Mouse (Mus musculus): ENCODE measurements around the gene Amhr2. TPM values are rescaled to one million over a fixed set of nuclear protein-coding genes. Genes with fewer than 3 reads are reported as not detected.

Gene Amhr2
- polyA plus RNA-seq, 1 experiment from 2014 or later: 0.60 TPM

DNA sequence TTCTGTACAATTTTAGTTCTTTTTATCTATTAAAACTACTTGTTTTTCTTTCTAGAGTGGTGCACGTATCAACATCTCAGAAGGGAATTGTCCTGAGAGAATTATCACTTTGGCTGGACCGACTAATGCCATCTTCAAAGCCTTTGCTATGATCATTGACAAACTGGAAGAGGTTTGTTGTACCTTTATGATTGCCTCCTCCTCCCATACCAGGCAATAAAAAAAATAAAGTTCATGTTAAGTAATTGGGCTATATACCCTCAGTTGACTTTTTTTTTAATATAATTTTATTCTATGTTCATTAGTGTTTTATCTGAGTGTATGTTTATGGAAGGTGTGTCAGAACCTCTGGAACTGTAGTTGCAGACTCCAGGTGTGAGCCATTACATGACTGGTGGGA lies 29.4 kb downstream of the Amhr2 start:
- Histone ChIP-seq H3K9me3 (ENCODE audit: low read length) (no peaks in the 10 kb centered on the region), H3K36me3 (replicated peaks; ENCODE audit: insufficient read depth, low read length) (peaks cover 52% of the 10 kb centered on the region), H3K9ac (replicated peaks) (no peak overlapping the region), H3K4me3 (ENCODE audit: low read depth, low read length) (no peak overlapping the region), H3K4me1 (ENCODE audit: insufficient read depth) (peaks cover 10% of the 10 kb centered on the region; the same call in 1 of the 2 replicates), H3K4me2 (ENCODE audit: low read depth, low read length) (no peak overlapping the region), H3K27me3 (ENCODE audit: insufficient read depth, low read length) (no peaks in the 10 kb centered on the region), H3K27ac (ENCODE audit: low read depth) (no peak overlapping the region)
- ATAC-seq (no peak), DNase-seq (no peak)
- no peak for TF ChIP-seq EP300 (IDR thresholded peaks at IDR 0.05; ENCODE audit: low read depth)
- TF ChIP-seq CTCF (IDR thresholded peaks at IDR 0.05; ENCODE audit: low read depth): no peak
- WGBS (ENCODE audit: insufficient replicate concordance): 82% methylated on average over 2 of the region's 2 CpGs

DNA sequence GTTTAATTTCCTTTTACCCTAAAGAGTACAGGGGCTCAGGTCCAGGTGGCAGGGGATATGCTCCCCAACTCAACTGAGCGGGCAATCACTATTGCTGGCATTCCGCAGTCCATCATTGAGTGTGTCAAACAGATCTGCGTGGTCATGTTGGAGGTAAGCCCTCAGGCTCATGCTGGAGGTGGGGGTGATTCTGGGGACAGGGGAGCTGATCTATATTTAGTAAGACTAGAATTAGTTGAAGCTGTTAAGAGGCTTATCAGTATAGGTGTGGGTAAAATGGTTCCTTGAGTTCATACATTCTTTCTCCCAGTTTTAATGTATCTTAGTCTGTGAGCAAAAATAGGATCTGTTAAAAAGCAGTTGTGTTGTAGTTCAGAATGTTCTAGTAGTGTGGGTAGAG lies 38.0 kb downstream of the Amhr2 start:
- ATAC-seq (no peak), DNase-seq (no peak)
- no peak overlapping the region for H3K27ac ChIP-seq (ENCODE audit: low read depth)
- H3K36me3 ChIP-seq (replicated peaks; ENCODE audit: insufficient read depth, low read length): peaks cover 85% of the 10 kb centered on the region
- H3K9me3 ChIP-seq (ENCODE audit: low read length): no peaks in the 10 kb centered on the region
- H3K27me3 ChIP-seq (ENCODE audit: insufficient read depth, low read length): no peaks in the 10 kb centered on the region
- H3K9ac ChIP-seq (replicated peaks): no peak overlapping the region
- no peak for TF ChIP-seq CTCF (IDR thresholded peaks at IDR 0.05; ENCODE audit: low read depth)
- no peak for TF ChIP-seq EP300 (IDR thresholded peaks at IDR 0.05; ENCODE audit: low read depth)
- H3K4me3 ChIP-seq (ENCODE audit: low read depth, low read length): no peak overlapping the region
- H3K4me2 ChIP-seq (ENCODE audit: low read depth, low read length): no peak overlapping the region
- 93% methylated on average over 3 of the region's 3 CpGs for WGBS (ENCODE audit: insufficient replicate concordance)
- H3K4me1 ChIP-seq (ENCODE audit: insufficient read depth): no peaks in the 10 kb centered on the region

DNA sequence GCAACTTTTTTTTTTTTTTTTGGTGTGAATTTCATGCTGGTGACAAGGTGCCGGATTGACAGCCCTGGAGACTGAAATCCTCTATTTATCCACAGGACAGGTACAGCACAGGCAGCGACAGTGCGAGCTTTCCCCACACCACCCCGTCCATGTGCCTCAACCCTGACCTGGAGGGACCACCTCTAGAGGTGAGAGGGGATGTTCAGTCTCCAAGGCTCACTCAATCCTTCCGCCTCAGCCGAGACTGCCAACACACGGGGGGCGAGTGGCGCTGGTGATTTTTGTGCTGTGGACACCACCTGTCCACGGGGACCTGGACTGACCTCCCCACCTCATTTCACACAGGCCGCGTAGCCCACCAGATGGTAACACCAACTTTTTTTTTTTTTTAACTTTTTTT lies 40.7 kb downstream of the Amhr2 start:
- WGBS (ENCODE audit: insufficient replicate concordance): 93% methylated on average over 12 of the region's 12 CpGs
- ATAC-seq: no peak
- H3K27ac ChIP-seq (ENCODE audit: low read depth): no peak overlapping the region
- no peak overlapping the region for H3K4me3 ChIP-seq (ENCODE audit: low read depth, low read length)
- H3K27me3 ChIP-seq (ENCODE audit: insufficient read depth, low read length): no peaks in the 10 kb centered on the region
- peaks cover 92% of the 10 kb centered on the region for H3K36me3 ChIP-seq (replicated peaks; ENCODE audit: insufficient read depth, low read length)
- H3K9me3 ChIP-seq (ENCODE audit: low read length): no peaks in the 10 kb centered on the region
- no peak for TF ChIP-seq CTCF (IDR thresholded peaks at IDR 0.05; ENCODE audit: low read depth)
- H3K9ac ChIP-seq (replicated peaks): no peak overlapping the region
- DNase-seq: no peak
- no peak overlapping the region for H3K4me2 ChIP-seq (ENCODE audit: low read depth, low read length)
- H3K4me1 ChIP-seq (ENCODE audit: insufficient read depth): no peaks in the 10 kb centered on the region

DNA sequence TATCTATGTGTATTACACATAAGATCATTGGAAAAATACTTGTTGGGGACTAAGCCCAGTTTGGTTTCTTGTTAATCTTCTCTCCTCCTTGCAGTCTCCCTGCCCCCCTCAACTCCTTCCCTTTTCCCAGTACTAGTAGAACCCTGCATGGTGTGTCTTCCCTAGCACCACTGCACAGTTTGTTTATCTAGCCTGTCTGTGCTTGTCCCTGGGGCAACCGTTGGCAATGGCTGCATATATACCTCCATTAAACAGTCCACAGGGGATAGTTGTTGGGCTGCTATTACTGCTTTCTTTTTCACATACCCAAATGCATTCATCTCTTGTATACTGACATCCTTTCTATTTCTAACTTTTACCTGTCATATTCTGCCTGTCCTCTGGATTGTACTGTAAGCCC lies 42.5 kb downstream of the Amhr2 start:
- Histone ChIP-seq H3K27me3 (ENCODE audit: insufficient read depth, low read length) (no peaks in the 10 kb centered on the region), H3K4me1 (ENCODE audit: insufficient read depth) (no peaks in the 10 kb centered on the region), H3K36me3 (replicated peaks; ENCODE audit: insufficient read depth, low read length) (peaks cover 91% of the 10 kb centered on the region), H3K9me3 (ENCODE audit: low read length) (no peaks in the 10 kb centered on the region), H3K4me3 (ENCODE audit: low read depth, low read length) (no peak overlapping the region), H3K27ac (ENCODE audit: low read depth) (no peak overlapping the region), H3K4me2 (ENCODE audit: low read depth, low read length) (no peak overlapping the region), H3K9ac (replicated peaks) (no peak overlapping the region)
- TF ChIP-seq CTCF (IDR thresholded peaks at IDR 0.05; ENCODE audit: low read depth) (no peak), EP300 (IDR thresholded peaks at IDR 0.05; ENCODE audit: low read depth) (no peak)
- ATAC-seq: no peak
- no peak for DNase-seq
- 67% methylated on average over 1 of the region's 1 CpGs for WGBS (ENCODE audit: insufficient replicate concordance)

DNA sequence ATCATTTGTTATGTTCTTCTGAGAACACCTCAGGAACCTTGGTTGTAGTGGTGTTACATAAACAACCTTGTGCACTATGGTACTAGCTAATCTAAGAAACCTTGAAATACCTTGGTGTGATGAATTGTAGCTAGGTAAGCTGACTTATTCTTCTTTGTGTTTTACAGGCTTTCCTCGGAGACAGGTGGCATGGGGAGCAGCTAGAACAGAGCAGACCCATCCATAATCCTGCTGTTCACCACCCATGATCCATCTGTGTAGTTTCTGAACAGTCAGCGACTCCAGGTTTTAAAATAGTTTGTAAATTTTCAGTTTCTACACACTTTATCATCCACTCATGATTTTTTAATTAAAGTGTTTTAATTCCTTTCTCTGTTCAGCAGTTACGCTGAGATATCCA lies 53.2 kb downstream of the Amhr2 start:
- no peak overlapping the region for H3K4me3 ChIP-seq (ENCODE audit: low read depth, low read length)
- TF ChIP-seq EP300 (IDR thresholded peaks at IDR 0.05; ENCODE audit: low read depth): no peak
- TF ChIP-seq CTCF (IDR thresholded peaks at IDR 0.05; ENCODE audit: low read depth): no peak
- H3K9me3 ChIP-seq (ENCODE audit: low read length): no peaks in the 10 kb centered on the region
- no peak overlapping the region for H3K9ac ChIP-seq (replicated peaks)
- peaks cover 88% of the 10 kb centered on the region for H3K36me3 ChIP-seq (replicated peaks; ENCODE audit: insufficient read depth, low read length)
- no peak overlapping the region for H3K27ac ChIP-seq (ENCODE audit: low read depth)
- DNase-seq (no peak), ATAC-seq (no peak)
- no peaks in the 10 kb centered on the region for H3K27me3 ChIP-seq (ENCODE audit: insufficient read depth, low read length)
- no peaks in the 10 kb centered on the region for H3K4me1 ChIP-seq (ENCODE audit: insufficient read depth)
- no peak overlapping the region for H3K4me2 ChIP-seq (ENCODE audit: low read depth, low read length)
- WGBS (ENCODE audit: insufficient replicate concordance): 88% methylated on average over 3 of the region's 3 CpGs

DNA sequence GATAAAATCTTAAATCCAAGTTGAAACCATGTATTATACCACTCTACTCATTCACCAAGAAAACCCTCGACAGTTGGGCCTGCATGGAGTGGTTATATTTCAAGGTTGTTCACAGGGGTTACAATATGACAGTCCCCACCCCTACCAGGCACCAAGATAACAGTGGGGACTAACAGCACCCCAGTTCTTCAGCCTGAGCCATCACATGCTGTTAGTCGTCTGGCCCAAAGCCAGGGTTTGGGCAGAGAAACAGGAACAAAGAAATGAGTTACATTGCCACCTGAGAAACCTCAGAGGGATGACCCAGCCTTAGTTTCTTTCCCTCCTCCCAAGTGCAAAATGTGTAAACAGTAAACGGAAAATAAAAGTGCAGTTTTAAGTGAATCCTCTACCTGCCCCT lies 54.2 kb downstream of the Amhr2 start:
- ATAC-seq: no peak
- no peak overlapping the region for H3K4me2 ChIP-seq (ENCODE audit: low read depth, low read length)
- H3K9me3 ChIP-seq (ENCODE audit: low read length): no peaks in the 10 kb centered on the region
- DNase-seq: no peak
- H3K4me1 ChIP-seq (ENCODE audit: insufficient read depth): no peaks in the 10 kb centered on the region
- 70% methylated on average over 3 of the region's 3 CpGs for WGBS (ENCODE audit: insufficient replicate concordance)
- no peak overlapping the region for H3K27ac ChIP-seq (ENCODE audit: low read depth)
- H3K9ac ChIP-seq (replicated peaks): no peak overlapping the region
- no peaks in the 10 kb centered on the region for H3K27me3 ChIP-seq (ENCODE audit: insufficient read depth, low read length)
- TF ChIP-seq CTCF (IDR thresholded peaks at IDR 0.05; ENCODE audit: low read depth) (no peak), EP300 (IDR thresholded peaks at IDR 0.05; ENCODE audit: low read depth) (no peak)
- no peak overlapping the region for H3K4me3 ChIP-seq (ENCODE audit: low read depth, low read length)
- peaks cover 88% of the 10 kb centered on the region for H3K36me3 ChIP-seq (replicated peaks; ENCODE audit: insufficient read depth, low read length)

DNA sequence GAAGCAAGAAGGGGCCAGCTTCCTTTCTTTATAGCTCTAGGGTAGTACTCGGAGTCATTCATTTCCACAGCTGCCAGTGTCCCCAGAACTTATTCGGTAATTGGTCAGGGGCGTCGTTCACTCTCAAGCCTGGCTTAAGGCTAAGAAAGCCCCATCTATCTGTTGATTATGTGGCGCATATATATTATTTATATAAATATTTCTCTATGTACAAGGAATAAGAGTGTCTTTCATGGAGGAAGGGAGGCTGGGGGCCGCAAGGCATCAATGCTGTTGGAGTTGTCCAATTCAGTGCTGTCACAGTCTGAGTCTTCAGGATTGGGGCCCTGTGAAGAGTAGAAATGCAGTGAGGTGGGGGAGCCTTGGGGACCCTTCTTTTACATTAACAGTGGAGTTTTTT lies 54.7 kb downstream of the Amhr2 start:
- TF ChIP-seq EP300 (IDR thresholded peaks at IDR 0.05; ENCODE audit: low read depth) (no peak), CTCF (IDR thresholded peaks at IDR 0.05; ENCODE audit: low read depth) (no peak)
- no peaks in the 10 kb centered on the region for H3K4me1 ChIP-seq (ENCODE audit: insufficient read depth)
- no peak overlapping the region for H3K9ac ChIP-seq (replicated peaks)
- ATAC-seq: no peak
- H3K27me3 ChIP-seq (ENCODE audit: insufficient read depth, low read length): no peaks in the 10 kb centered on the region
- H3K27ac ChIP-seq (ENCODE audit: low read depth): no peak overlapping the region
- no peak for DNase-seq
- H3K9me3 ChIP-seq (ENCODE audit: low read length): no peaks in the 10 kb centered on the region
- peaks cover 86% of the 10 kb centered on the region for H3K36me3 ChIP-seq (replicated peaks; ENCODE audit: insufficient read depth, low read length)
- 88% methylated on average over 6 of the region's 6 CpGs for WGBS (ENCODE audit: insufficient replicate concordance)
- no peak overlapping the region for H3K4me2 ChIP-seq (ENCODE audit: low read depth, low read length)
- no peak overlapping the region for H3K4me3 ChIP-seq (ENCODE audit: low read depth, low read length)
